Mouse (Mus musculus): ENCODE results near the gene Pax6. TPM values are rescaled to one million over a fixed set of nuclear protein-coding genes. Genes with fewer than 3 reads are reported as not detected.

Pax6 gene
- total RNA-seq (2014; rRNA removed; ENCODE audit: low replicate concordance) = not detected in 2 replicates
- 0.05 and 0.15 TPM in 2 replicates for polyA plus RNA-seq (2015; fragmentation: Nextera tagmentation; extraction: Ambion mirVana)

GRCm38 (mm10) chr2:105668271-105669270 lies at the start of gene Pax6:
Pax6 (plus strand) TSS chr2:105668900.
- Histone ChIP-seq H3K9me3 (replicated peaks; ENCODE audit: control insufficient read depth, low read length) (no peaks in the 10 kb centered on the region), H3K4me1 (ENCODE audit: control insufficient read depth, insufficient read depth) (0 out of 2 replicates have a peak, but pooled peaks cover 2% of the 10 kb centered on the region), H3K9ac (replicated peaks; ENCODE audit: low read depth, low read length) (no peak within 1 kb of the TSS), H3K27ac (ENCODE audit: low read depth) (no peak within 1 kb of the TSS), H3K36me3 (replicated peaks; ENCODE audit: control insufficient read depth, insufficient read depth, low read length) (no peaks in the 10 kb centered on the region), H3K4me2 (ENCODE audit: low read depth, low read length) (no peak within 1 kb of the TSS), H3K27me3 (ENCODE audit: control insufficient read depth, insufficient read depth, low read length) (peaks cover 99% of the 10 kb centered on the region), H3K4me3 (ENCODE audit: low read depth, low read length) (peak within 1 kb of the TSS; percentile 8; the same call in 1 of the 2 replicates)
- no peak for DNase-seq (ENCODE audit: low spot score)
- no peak for ATAC-seq (ENCODE audit: insufficient read depth, low read depth)
- WGBS = 2% methylated on average over 44 of the region's 44 CpGs
- no peak for TF ChIP-seq EP300 (IDR thresholded peaks at IDR 0.05; ENCODE audit: low read depth)

DNA sequence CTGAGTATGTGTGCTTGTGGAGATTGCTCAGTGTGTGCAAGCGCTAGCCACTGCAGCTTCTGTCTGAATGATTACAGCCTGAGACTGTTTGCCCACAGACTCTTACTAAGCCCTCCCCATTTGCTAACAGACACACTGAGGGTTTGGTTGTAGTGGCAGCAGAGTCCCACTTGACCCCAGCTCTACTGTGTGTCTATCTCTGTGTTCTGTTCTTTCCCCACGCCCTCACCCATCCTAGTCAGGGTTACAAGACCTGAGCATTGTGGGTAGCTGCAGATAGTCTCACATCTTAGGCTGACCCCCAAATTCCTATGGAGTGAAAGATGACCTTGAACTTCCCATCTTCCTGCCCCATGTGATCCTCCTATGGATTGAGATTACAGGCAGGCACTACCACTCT lies 19.8 kb upstream of the Pax6 start:
- no peak overlapping the region for H3K9ac ChIP-seq (replicated peaks; ENCODE audit: low read depth, low read length)
- H3K27me3 ChIP-seq (ENCODE audit: control insufficient read depth, insufficient read depth, low read length) = peaks cover 29% of the 10 kb centered on the region; the same call in 1 of the 2 replicates
- no peaks in the 10 kb centered on the region for H3K9me3 ChIP-seq (replicated peaks; ENCODE audit: control insufficient read depth, low read length)
- DNase-seq (ENCODE audit: low spot score) (no peak), ATAC-seq (ENCODE audit: insufficient read depth, low read depth) (no peak)
- no peaks in the 10 kb centered on the region for H3K4me1 ChIP-seq (ENCODE audit: control insufficient read depth, insufficient read depth)
- H3K4me3 ChIP-seq (ENCODE audit: low read depth, low read length) = no peak overlapping the region
- no peaks in the 10 kb centered on the region for H3K36me3 ChIP-seq (replicated peaks; ENCODE audit: control insufficient read depth, insufficient read depth, low read length)
- H3K27ac ChIP-seq (ENCODE audit: low read depth) = no peak overlapping the region
- WGBS = 63% methylated on average over 2 of the region's 2 CpGs
- TF ChIP-seq EP300 (IDR thresholded peaks at IDR 0.05; ENCODE audit: low read depth) (no peak), CTCF (IDR thresholded peaks at IDR 0.05; ENCODE audit: low read depth) (no peak)
- no peak overlapping the region for H3K4me2 ChIP-seq (ENCODE audit: low read depth, low read length)

GRCm38 (mm10) chr2:105656456-105656855 lies 12.2 kb upstream of the Pax6 start:
- Histone ChIP-seq H3K9ac (replicated peaks; ENCODE audit: low read depth, low read length) (no peak overlapping the region), H3K4me1 (ENCODE audit: control insufficient read depth, insufficient read depth) (no peaks in the 10 kb centered on the region), H3K9me3 (replicated peaks; ENCODE audit: control insufficient read depth, low read length) (no peaks in the 10 kb centered on the region), H3K4me3 (ENCODE audit: low read depth, low read length) (no peak overlapping the region), H3K4me2 (ENCODE audit: low read depth, low read length) (no peak overlapping the region), H3K27ac (ENCODE audit: low read depth) (no peak overlapping the region), H3K27me3 (ENCODE audit: control insufficient read depth, insufficient read depth, low read length) (peaks cover 87% of the 10 kb centered on the region), H3K36me3 (replicated peaks; ENCODE audit: control insufficient read depth, insufficient read depth, low read length) (no peaks in the 10 kb centered on the region)
- ATAC-seq (ENCODE audit: insufficient read depth, low read depth) = no peak
- DNase-seq (ENCODE audit: low spot score) = no peak
- WGBS = 76% methylated on average over 8 of the region's 8 CpGs
- no peak for TF ChIP-seq EP300 (IDR thresholded peaks at IDR 0.05; ENCODE audit: low read depth)

DNA sequence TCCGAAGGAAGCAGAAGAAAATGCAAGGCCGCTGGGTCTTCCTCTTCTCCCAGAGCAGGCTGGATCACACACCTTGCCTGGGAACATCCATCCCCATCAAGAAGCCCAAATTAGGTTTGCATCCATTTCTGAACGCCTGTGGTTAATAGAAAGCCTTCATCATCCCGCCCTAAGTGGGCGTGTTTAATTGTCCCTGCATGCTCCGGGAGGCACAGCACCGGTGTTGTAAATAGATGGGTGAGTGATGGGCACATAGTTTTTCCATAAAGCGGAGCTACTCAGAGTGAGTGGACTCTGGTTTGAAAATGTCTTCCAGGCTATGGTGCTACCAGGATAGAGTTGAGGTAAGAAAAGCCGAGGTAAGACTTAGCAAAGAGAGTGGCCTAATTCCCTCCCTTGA lies 9.3 kb upstream of the Pax6 start:
- TF ChIP-seq EP300 (IDR thresholded peaks at IDR 0.05; ENCODE audit: low read depth) (no peak), CTCF (IDR thresholded peaks at IDR 0.05; ENCODE audit: low read depth) (no peak)
- Histone ChIP-seq H3K4me2 (ENCODE audit: low read depth, low read length) (no peak overlapping the region), H3K9me3 (replicated peaks; ENCODE audit: control insufficient read depth, low read length) (no peaks in the 10 kb centered on the region), H3K27me3 (ENCODE audit: control insufficient read depth, insufficient read depth, low read length) (peaks cover 94% of the 10 kb centered on the region), H3K4me1 (ENCODE audit: control insufficient read depth, insufficient read depth) (no peaks in the 10 kb centered on the region), H3K36me3 (replicated peaks; ENCODE audit: control insufficient read depth, insufficient read depth, low read length) (no peaks in the 10 kb centered on the region), H3K27ac (ENCODE audit: low read depth) (no peak overlapping the region), H3K9ac (replicated peaks; ENCODE audit: low read depth, low read length) (no peak overlapping the region), H3K4me3 (ENCODE audit: low read depth, low read length) (no peak overlapping the region)
- 14% methylated on average over 9 of the region's 9 CpGs for WGBS
- DNase-seq (ENCODE audit: low spot score) = no peak
- no peak for ATAC-seq (ENCODE audit: insufficient read depth, low read depth)

DNA sequence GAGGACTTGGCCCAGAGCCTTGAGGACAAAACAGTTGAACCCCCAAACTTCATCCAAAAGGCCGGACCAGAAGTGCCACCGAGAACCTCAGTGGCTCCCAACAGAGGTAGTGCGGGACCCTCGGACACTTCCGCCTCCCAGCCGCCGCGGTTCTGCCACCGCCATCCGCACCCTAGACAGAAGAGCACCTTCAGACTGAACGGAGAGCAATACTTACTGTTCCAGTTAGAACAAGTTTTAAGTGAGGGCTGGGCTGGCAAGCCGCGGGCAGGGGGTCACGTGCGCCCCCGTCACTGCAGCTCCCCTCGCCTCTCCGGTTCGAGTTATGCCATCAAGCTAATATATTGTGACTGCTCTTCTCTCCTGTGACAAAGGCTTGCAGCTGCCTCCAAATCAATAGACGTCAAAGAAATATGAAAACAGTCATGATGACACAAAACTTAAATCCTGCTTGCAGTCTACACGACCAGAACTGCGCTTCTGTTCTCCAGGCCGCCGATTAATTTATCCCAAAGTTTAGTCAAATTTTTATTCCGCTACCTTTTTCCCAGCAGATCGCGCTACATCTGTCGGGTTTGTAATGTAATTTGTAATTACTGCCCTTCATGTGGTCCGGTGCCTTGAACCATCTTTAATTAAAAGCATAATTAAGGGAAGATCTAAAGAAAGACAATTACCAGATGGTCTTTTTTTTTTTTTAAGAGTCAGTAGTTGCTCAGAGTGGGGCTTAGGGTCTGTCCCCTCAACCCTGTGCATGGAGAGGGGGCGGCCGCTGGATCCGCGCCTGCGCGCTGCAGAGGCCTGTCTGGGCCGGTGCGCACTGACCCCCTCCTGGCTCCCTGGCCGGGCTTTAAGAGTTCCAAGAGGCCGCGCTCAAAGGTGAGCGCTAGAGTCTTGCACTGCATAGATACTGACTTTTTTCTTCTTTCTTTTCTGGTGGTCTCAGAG lies 8.5 kb upstream of the Pax6 start:
- DNase-seq (ENCODE audit: low spot score) (no peak), ATAC-seq (ENCODE audit: insufficient read depth, low read depth) (no peak)
- H3K4me2 ChIP-seq (ENCODE audit: low read depth, low read length) = no peak overlapping the region
- TF ChIP-seq EP300 (IDR thresholded peaks at IDR 0.05; ENCODE audit: low read depth) (no peak), CTCF (IDR thresholded peaks at IDR 0.05; ENCODE audit: low read depth) (no peak)
- H3K9me3 ChIP-seq (replicated peaks; ENCODE audit: control insufficient read depth, low read length) = no peaks in the 10 kb centered on the region
- 3% methylated on average over 41 of the region's 41 CpGs for WGBS
- no peak overlapping the region for H3K9ac ChIP-seq (replicated peaks; ENCODE audit: low read depth, low read length)
- no peaks in the 10 kb centered on the region for H3K4me1 ChIP-seq (ENCODE audit: control insufficient read depth, insufficient read depth)
- H3K27ac ChIP-seq (ENCODE audit: low read depth) = no peak overlapping the region
- H3K27me3 ChIP-seq (ENCODE audit: control insufficient read depth, insufficient read depth, low read length) = peaks cover 96% of the 10 kb centered on the region
- H3K36me3 ChIP-seq (replicated peaks; ENCODE audit: control insufficient read depth, insufficient read depth, low read length) = no peaks in the 10 kb centered on the region
- peak overlapping the region; percentile 11; the same call in 1 of the 2 replicates for H3K4me3 ChIP-seq (ENCODE audit: low read depth, low read length)

All from heart, postnatal 0 days (tissue).